Mouse (Mus musculus) effector memory CD4-positive, alpha-beta T cell, adult 5 months (primary cell): ENCODE measurements around the gene E430018J23Rik. TPM values are rescaled to one million over a fixed set of nuclear protein-coding genes. Genes with fewer than 3 reads are reported as not detected.

Source experiments
- polyA plus RNA-seq: library from polyadenylated mRNA; unstranded; fragments of 100-300 nt; shearing (Covaris generic); gene quantifications from one replicate; pipeline ENCODE4 v1.2.1, GENCODE M21; 2017

Gene E430018J23Rik
- 3.7 TPM for polyA plus RNA-seq

DNA sequence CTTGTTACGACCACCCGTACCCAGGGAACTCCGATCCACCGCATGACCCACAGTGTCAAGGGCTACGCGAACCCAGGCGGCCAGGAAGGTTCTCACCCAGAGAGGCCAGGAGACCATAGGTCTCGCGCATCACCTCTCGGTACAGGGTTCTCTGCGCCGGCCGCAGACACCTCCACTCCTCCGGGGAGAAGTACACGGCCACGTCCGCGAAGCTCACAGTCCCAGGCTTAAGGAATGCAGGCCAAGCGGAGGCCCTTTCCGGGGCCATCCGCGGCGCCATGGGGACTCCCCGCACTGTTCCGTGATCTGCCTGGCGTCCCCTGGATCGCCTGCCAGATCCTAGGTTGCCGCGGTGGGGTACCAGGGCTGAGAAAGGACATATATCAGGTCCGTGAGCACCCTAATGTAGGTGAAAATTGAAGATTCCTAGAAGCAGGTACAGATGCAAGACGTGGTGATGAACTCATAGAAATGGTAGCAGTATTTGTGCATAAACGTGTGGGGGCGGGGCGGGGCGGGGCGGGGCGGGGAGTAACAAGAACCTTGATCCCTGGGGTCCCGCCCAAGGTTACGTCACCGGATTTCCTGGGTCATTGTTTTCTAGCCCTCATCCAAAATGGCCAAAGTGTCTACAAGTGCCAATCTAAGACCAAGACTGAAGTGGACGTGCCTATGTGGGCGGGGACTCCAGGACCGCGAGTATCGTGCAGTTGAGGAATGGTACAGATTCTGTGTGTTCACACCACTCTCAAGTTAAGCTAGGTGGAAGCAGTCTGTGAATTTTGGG, at the start of gene E430018J23Rik:
TSS of gene E430018J23Rik (minus strand) at position 473 of the 787 bp plus-strand sequence.

DNA sequence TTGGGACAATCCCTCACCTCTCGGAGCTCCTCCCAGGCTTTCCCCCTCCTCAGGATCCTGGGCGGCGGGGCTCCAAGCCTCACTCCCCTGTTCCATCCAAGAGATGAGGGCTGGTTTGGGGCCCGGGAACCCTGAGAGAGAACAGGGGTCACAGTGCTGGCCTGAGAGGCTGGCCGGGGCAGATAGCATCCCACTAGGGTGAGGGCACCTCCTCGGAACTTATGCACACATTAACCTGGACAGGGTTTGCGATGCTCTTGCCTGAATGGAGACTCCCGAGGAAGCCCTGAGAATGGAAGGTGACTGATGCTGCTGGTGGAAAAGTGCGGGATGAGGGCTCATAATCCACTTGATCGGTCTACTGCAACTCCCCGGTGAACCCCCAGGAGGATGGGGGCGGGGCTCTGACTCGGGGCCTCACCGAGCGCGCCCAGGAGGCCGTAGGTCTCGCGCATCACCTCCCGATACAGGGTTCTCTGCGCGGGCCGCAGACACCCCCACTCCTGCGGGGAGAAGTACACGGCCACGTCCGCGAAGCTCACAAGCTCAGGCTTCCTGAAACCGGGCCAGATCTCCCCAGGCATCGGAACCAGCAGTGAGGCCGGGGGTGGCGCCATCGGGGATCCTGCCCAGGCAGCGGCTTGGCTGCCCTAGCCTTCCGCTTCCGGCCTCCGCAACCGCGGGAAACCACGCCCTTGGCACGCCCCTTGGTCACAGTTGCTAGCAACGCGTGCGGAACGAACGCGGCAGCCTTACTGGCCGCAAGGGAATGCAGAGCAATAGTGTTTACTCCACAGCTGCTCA, 28.2 kb upstream of the E430018J23Rik start, which contains the start of gene Zfp688:
TSS of gene Zfp688 (minus strand) at position 681 of the 804 bp plus-strand sequence.

GRCm38 (mm10) chr7:127406002-127406987, 12.9 kb upstream of the E430018J23Rik start, which contains the start of gene Zfp764:
Gene Zfp764 (minus strand): TSS chr7:127406822.

DNA sequence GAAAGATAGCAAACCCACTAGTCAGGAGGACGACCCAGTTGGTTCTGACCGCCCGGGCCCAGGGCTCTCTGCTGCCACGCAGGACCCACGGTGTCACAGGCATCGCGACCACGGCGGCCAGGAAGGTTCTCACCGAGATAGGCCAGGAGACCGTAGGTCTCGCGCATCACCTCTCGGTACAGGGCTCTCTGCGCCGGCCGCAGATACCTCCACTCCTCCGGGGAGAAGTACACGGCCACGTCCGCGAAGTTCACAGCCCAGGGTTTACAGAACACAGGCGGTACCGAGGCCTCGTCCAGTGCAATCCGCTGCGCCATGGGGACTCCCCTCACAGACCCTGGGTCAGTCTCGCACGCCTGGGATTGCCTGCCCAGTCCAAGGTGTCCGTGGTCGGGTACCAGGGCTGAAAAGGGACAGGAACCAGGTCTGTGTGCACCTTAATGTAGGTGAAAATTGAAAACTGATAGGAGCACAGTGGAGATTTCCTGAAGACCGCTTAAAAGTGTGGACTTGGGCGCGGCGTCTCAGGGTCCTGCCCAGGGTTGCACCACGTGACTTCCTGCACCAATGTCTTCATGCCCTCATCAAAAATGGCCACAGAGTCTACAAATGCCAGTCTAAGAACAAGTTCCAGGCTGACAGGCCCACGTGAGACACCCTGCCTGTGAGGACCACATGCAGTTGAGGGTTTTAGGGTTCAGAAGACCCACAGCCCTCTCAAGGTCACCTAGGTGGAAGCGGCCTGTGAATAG, 6.6 kb downstream of the E430018J23Rik start, which contains the start of gene 9130019O22Rik:
TSS of gene 9130019O22Rik (minus strand) at position 526 of the 752 bp plus-strand sequence.

GRCm38 (mm10) chr7:127375271-127376245, 17.9 kb downstream of the E430018J23Rik start, which contains the start of gene Zfp747:
Gene Zfp747 (minus strand): TSS chr7:127376050.

DNA sequence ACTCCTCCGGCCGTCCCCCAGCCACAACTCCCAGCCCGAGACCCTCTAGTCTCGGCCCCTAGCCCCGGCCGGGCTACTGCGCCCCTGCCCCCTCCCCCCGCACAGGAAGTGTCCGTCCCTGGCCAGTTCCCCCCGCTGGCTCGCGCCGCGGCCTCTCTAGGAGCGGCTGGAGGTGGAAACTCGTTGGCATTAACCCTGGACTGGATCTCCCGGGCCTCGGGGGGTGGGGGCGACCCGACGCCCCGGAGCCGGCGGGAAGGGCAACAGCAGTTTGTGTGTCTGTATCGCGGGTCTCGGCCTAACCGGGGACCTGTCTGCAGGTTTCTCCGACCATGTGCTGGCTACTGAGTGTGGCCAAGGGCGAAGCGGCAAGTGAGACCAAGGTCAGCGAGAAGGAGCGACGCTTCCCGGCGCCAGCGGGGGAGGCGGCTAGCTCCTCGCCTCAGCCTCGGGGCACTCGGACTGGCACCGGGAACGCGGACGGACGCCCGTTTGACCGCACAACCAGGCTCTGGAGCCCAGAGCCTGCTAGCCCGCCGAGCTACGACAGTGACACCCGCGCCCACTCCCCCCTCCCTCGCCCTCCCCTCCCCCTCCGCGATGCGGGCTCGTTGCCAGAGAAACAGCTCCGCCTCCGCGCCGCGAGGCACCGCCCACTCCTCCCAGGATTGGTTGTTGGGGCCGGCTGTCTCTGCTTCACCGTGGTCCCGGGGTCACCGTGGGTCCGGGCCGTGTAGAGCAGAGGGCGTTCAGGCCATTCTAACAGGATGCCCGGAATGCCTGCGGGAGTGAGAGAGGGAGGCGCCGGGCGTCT, 47.7 kb downstream of the E430018J23Rik start, which contains the start of gene Zfp768:
TSS of gene Zfp768 (minus strand) at position 78 of the 814 bp plus-strand sequence.

Other genes with a start within 250 kb of the E430018J23Rik start
- 55.9 TPM for gene Cd2bp2, start 197.6 kb downstream of the E430018J23Rik start, polyA plus RNA-seq
- 51.9 TPM for gene Tbc1d10b, start 185.2 kb downstream of the E430018J23Rik start, polyA plus RNA-seq
- gene Mylpf, start 184.7 kb downstream of the E430018J23Rik start, polyA plus RNA-seq = 12.4 TPM
- gene Zfp553, start 160.6 kb downstream of the E430018J23Rik start, polyA plus RNA-seq = 8.8 TPM
- gene Sept1, start 160.5 kb downstream of the E430018J23Rik start, polyA plus RNA-seq = 475 TPM
- 7.5 TPM for gene Zfp771, start 149.4 kb downstream of the E430018J23Rik start, polyA plus RNA-seq
- 12.7 TPM for gene Dctpp1, start 132.9 kb downstream of the E430018J23Rik start, polyA plus RNA-seq
- gene Sephs2, start 119.6 kb downstream of the E430018J23Rik start, polyA plus RNA-seq = 24.9 TPM
- 346 TPM for gene Itgal, start 97.4 kb downstream of the E430018J23Rik start, polyA plus RNA-seq
- gene Zfp768, start 48.0 kb downstream of the E430018J23Rik start, polyA plus RNA-seq = 0.21 TPM
- 19.6 TPM for gene Zfp747, start 17.6 kb downstream of the E430018J23Rik start, polyA plus RNA-seq
- gene 9130019O22Rik, start 6.5 kb downstream of the E430018J23Rik start, polyA plus RNA-seq = 5.6 TPM
- 10.0 TPM for gene Zfp764, start 13.2 kb upstream of the E430018J23Rik start, polyA plus RNA-seq
- 18.7 TPM for gene Zfp688, start 28.4 kb upstream of the E430018J23Rik start, polyA plus RNA-seq
- 12.1 TPM for gene Zfp689, start 55.5 kb upstream of the E430018J23Rik start, polyA plus RNA-seq
- gene Prr14, start 66.0 kb upstream of the E430018J23Rik start, polyA plus RNA-seq = 122 TPM
- gene Fbrs, start 85.6 kb upstream of the E430018J23Rik start, polyA plus RNA-seq = 16.1 TPM
- 93.5 TPM for gene Srcap, start 118.4 kb upstream of the E430018J23Rik start, polyA plus RNA-seq
- 4.3 TPM for gene Gm42715, start 126.0 kb upstream of the E430018J23Rik start, polyA plus RNA-seq
- gene Tmem265, start 167.8 kb upstream of the E430018J23Rik start, polyA plus RNA-seq = 10.3 TPM
- 82.7 TPM for gene Phkg2, start 179.7 kb upstream of the E430018J23Rik start, polyA plus RNA-seq
- gene Ccdc189, start 195.0 kb upstream of the E430018J23Rik start, polyA plus RNA-seq = 0.39 TPM
- gene Rnf40, start 195.1 kb upstream of the E430018J23Rik start, polyA plus RNA-seq = 108 TPM
- 1.7 TPM for gene Zfp629, start 222.2 kb upstream of the E430018J23Rik start, polyA plus RNA-seq